Mouse (Mus musculus) heart, embryonic 10.5 days (tissue): Measurements from ENCODE around the gene Klhl36. TPM values are rescaled to one million over a fixed set of nuclear protein-coding genes. Genes with fewer than 3 reads are reported as not detected.
A peak's percentile ranks its signal among the peaks of the same experiment; 100 is the strongest.

Experiments used
- DNase-seq: peaks from one replicate; pipeline ENCODE4 v3.0.0-alpha.2; 2017; ENCODE audit warnings: low spot score
- H3K27ac ChIP-seq: fragments of 300-500 bp; sonication (generic); 2 replicates; pipeline ENCODE4 v1.5.1; 2016; ENCODE audit warnings: mild to moderate bottlenecking
- H3K27me3 ChIP-seq: fragments of 300-500 bp; sonication (generic); 2 replicates; pipeline ENCODE4 v1.6.1; 2016; ENCODE audit warnings: mild to moderate bottlenecking; ENCODE audit not compliant: poor library complexity, insufficient read depth, severe bottlenecking
- H3K36me3 ChIP-seq: fragments of 300-500 bp; sonication (generic); 2 replicates; pipeline ENCODE4 v1.6.1; 2016; ENCODE audit warnings: mild to moderate bottlenecking, moderate library complexity
- H3K4me1 ChIP-seq: fragments of 300-500 bp; sonication (generic); 2 replicates; pipeline ENCODE4 v1.6.1; 2016; ENCODE audit warnings: mild to moderate bottlenecking
- H3K4me3 ChIP-seq: fragments of 300-500 bp; sonication (generic); 2 replicates; pipeline ENCODE4 v1.5.1; 2016; ENCODE audit warnings: mild to moderate bottlenecking, moderate library complexity
- H3K9me3 ChIP-seq: fragments of 300-500 bp; sonication (generic); 2 replicates; pipeline ENCODE4 v1.6.1; 2016; ENCODE audit warnings: mild to moderate bottlenecking, moderate library complexity
- WGBS: fragments of 180-500 bp; shearing (Covaris S2); methylation state at CpG from one replicate; pipeline ENCODE4 v1.1.7; 2016; 5-methylcytosine and 5-hydroxymethylcytosine counted together
- polyA plus RNA-seq: library from polyadenylated mRNA; unstranded; fragments of >200 nt; fragmentation: Nextera tagmentation; extraction: Ambion mirVana; gene quantifications from 2 replicates; pipeline ENCODE4 v1.2.1, GENCODE M21; 2016

Gene Klhl36
- polyA plus RNA-seq, 1 experiment from 2014 or later, result 9.6 TPM

DNA sequence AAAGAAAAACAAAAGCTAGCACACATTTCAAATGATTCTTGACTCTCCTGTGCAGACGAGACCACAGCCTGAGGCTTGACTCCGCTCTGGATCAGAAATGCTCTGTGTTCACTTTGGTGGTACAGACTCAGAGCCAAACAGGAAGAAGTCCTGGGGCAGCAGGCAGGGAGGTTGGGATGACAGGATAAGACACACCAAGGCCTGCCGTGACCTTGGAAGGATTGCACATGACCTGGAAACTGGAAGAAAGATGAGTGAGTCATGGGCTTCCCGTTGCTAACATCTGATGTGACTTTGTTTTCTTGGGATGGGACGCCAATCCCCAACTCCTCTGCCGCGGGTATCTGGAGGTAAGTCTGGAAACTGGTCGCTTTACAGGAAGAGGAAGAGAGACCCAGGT, 39.9 kb downstream of the Klhl36 start:
- no peak for DNase-seq
- 65% methylated on average over 8 of the region's 8 CpGs for WGBS
- Histone ChIP-seq H3K27me3 (peaks cover 26% of the 10 kb centered on the region), H3K36me3 (no peaks in the 10 kb centered on the region), H3K27ac (peak overlapping the region; percentile 13; the same call in 1 of the 2 replicates), H3K4me1 (peaks cover 32% of the 10 kb centered on the region), H3K9me3 (no peaks in the 10 kb centered on the region), H3K4me3 (no peak overlapping the region)

DNA sequence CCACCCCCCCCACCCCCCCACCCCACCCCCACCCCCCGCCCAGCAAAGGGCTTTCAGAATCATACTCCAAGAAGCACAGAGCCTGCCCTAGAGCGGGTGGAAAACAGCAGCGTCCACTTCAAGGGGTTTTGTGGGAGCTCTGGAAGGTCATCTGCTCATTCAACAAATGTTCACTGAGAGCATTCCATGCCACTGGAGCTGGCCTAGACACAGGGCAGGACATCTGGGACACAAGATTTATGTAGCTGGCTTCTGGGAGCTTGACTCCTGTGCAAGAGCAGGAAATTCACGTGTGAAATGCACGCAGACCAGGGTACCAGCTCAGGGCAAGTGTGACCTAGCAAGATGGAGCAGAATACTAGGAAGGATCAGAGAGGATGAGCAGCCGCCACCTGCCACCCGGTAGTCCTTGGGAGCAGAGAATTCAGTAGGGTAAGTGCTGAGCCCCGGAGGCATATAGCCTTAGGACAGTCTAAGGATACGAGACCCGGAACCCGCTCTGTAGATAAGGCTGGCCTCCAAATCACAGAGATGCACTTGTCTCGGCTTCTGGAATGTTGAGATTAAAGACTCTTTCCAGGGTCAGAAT, 42.4 kb downstream of the Klhl36 start:
- Histone ChIP-seq H3K27ac (no peak overlapping the region), H3K27me3 (peaks cover 2% of the 10 kb centered on the region; the same call in 1 of the 2 replicates), H3K4me3 (no peak overlapping the region), H3K4me1 (peaks cover 22% of the 10 kb centered on the region), H3K36me3 (no peaks in the 10 kb centered on the region), H3K9me3 (no peaks in the 10 kb centered on the region)
- no peak for DNase-seq
- 29% methylated on average over 12 of the region's 12 CpGs for WGBS

GRCm38 (mm10) chr8:119909944-119910546, 48.0 kb downstream of the Klhl36 start, which contains the start of gene Usp10:
Gene Usp10, plus strand, starts transcription at chr8:119910360.
- H3K4me3 ChIP-seq, result peak within 1 kb of the TSS; percentile 91
- 27% methylated on average over 13 of the region's 13 CpGs for WGBS
- H3K9me3 ChIP-seq, result no peaks in the 10 kb centered on the region
- H3K27me3 ChIP-seq, result no peaks in the 10 kb centered on the region; the same call in none of the 2 replicates
- H3K4me1 ChIP-seq, result peaks cover 41% of the 10 kb centered on the region
- peak within 1 kb of the TSS; percentile 99 for H3K27ac ChIP-seq
- DNase-seq, result no peak
- H3K36me3 ChIP-seq, result no peaks in the 10 kb centered on the region; the same call in 1 of the 2 replicates

DNA sequence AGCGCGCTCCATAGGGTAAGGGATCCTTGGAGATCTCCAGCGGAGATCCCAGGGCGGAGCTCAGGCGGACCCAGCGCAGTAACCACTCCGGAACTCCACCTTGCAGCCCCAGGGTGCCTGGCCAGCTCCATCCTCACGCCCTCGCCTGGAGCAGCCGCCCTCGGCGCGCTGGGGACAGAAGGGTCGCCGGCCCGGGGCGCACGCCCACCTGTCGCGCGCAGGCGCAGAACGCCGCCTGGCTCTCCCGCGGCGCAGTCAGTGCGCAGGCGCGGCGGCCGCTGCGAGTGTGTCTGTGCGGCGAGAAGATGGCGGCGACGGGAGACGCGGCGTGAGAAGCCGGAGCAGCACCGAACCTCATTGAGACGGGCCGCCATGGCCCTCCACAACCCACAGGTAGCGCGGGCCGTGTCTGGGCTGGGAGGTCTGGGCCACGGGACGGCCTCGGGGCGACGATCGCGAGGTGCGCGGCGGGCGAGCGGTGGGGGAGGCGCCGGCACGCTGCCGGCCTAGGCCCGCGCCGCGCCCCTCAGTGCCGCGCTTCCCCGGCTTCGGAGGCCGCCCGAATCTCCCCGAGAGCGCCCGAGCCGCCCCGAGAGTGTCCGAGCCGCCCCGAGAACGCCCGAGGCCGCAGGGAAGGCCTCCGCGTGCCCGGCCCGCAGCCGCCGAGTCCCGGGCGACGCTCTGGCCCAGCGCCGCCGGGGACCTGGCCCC, 48.6 kb downstream of the Klhl36 start, which contains the start of gene Gm20388:
Gene Gm20388, plus strand, starts transcription at position 295 of the 711 bp plus-strand sequence.
- Histone ChIP-seq H3K27ac (peak within 1 kb of the TSS; percentile 99), H3K9me3 (no peaks in the 10 kb centered on the region), H3K27me3 (no peaks in the 10 kb centered on the region; the same call in none of the 2 replicates), H3K4me3 (peak within 1 kb of the TSS; percentile 91), H3K36me3 (no peaks in the 10 kb centered on the region; the same call in 1 of the 2 replicates), H3K4me1 (peaks cover 47% of the 10 kb centered on the region)
- DNase-seq, result peak; percentile 95
- under 1% methylated on average over 95 of the region's 97 CpGs for WGBS

GRCm38 (mm10) chr8:119911258-119911962, 49.3 kb downstream of the Klhl36 start:
- no peaks in the 10 kb centered on the region for H3K9me3 ChIP-seq
- peak overlapping the region; percentile 99 for H3K27ac ChIP-seq
- H3K27me3 ChIP-seq, result no peaks in the 10 kb centered on the region; the same call in none of the 2 replicates
- DNase-seq, result no peak
- H3K36me3 ChIP-seq, result no peaks in the 10 kb centered on the region; the same call in 1 of the 2 replicates
- WGBS, result under 1% methylated on average over 30 of the region's 30 CpGs
- peak overlapping the region; percentile 91 for H3K4me3 ChIP-seq
- H3K4me1 ChIP-seq, result peaks cover 54% of the 10 kb centered on the region

DNA sequence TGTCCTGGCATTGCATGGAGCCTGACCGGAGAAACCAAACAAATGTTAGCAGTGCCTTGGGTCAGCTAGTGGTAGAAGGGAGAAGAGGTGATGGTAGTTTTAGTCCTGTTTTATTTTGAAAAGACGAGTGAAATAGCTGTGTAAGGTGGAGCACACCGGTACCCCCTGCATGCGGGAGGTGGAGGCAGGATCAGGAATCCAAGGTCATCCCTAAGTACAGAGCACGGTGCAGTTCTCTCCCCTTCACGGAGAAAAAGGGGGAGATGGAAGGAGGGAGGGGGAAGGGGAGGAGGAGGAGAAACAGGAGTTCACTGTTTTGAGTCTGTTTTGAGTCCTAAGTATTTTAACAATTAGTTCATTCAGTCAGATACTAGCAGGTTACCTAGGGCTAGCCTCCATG, 50.6 kb downstream of the Klhl36 start:
- 49% methylated on average over 6 of the region's 6 CpGs for WGBS
- H3K36me3 ChIP-seq, result peaks cover under 1% of the 10 kb centered on the region; the same call in 1 of the 2 replicates
- peaks cover 66% of the 10 kb centered on the region for H3K4me1 ChIP-seq
- no peaks in the 10 kb centered on the region for H3K9me3 ChIP-seq
- no peak for DNase-seq
- H3K27ac ChIP-seq, result no peak overlapping the region
- peak overlapping the region; percentile 91 for H3K4me3 ChIP-seq
- H3K27me3 ChIP-seq, result no peaks in the 10 kb centered on the region; the same call in none of the 2 replicates

DNA sequence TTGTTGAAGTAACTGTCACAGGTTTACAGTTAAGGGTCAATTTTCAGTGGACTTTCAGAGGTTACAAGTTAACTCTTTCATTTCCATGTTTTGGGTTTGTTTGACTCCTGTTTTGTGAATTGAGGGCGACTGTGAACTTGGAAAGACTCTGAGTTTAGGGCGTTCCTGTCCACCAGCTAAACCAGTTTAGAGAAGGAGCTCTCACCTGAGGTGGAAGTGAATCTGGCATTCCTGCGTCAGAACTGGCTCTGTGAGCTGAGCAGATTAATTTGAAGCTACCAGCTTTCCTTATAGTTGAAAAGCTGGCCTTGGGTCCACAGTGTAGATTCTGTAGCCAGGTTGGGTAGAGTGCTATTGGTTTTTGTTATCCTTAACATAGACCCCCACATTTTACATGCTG, 51.1 kb downstream of the Klhl36 start:
- 72% methylated on average over 3 of the region's 3 CpGs for WGBS
- Histone ChIP-seq H3K9me3 (no peaks in the 10 kb centered on the region), H3K4me3 (peak overlapping the region; percentile 91; the same call in 1 of the 2 replicates), H3K36me3 (peaks cover 5% of the 10 kb centered on the region), H3K4me1 (peaks cover 72% of the 10 kb centered on the region), H3K27me3 (no peaks in the 10 kb centered on the region; the same call in 1 of the 2 replicates), H3K27ac (no peak overlapping the region)
- DNase-seq, result no peak

DNA sequence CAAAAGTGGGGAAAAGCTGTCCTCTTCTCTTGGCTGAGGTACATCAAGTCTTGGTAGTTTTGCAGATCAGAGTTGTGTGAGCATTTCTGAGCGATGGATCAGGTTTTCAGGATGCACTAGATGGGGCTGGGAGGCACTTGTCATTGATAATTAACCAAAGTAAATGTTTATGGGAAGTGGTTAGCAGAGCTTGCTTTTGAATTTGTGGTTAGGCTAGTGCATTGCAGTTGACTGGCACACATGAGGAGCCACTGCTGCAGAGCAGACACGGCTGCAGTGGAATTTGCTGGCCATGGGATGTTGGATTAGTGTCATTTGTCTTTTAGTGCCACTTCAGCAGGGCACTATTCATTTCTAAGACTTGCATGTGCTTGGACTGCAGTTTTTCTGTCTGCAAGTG, 52.1 kb downstream of the Klhl36 start:
- peaks cover 76% of the 10 kb centered on the region for H3K4me1 ChIP-seq
- 64% methylated on average over 2 of the region's 2 CpGs for WGBS
- no peaks in the 10 kb centered on the region; the same call in 1 of the 2 replicates for H3K27me3 ChIP-seq

GRCm38 (mm10) chr8:119915298-119915697, 53.2 kb downstream of the Klhl36 start:
- Histone ChIP-seq H3K27ac (no peak overlapping the region), H3K4me1 (peaks cover 73% of the 10 kb centered on the region), H3K9me3 (no peaks in the 10 kb centered on the region), H3K4me3 (no peak overlapping the region), H3K36me3 (peaks cover 20% of the 10 kb centered on the region), H3K27me3 (no peaks in the 10 kb centered on the region)
- DNase-seq, result no peak
- WGBS, result 81% methylated on average over 4 of the region's 4 CpGs

More for the DNA sequence above, 52.1 kb downstream of the Klhl36 start:
- DNase-seq, result no peak
- Histone ChIP-seq H3K27ac (no peak overlapping the region), H3K36me3 (peaks cover 14% of the 10 kb centered on the region), H3K4me3 (no peak overlapping the region), H3K9me3 (no peaks in the 10 kb centered on the region)

GRCm38 (mm10) chr8:119916237-119916892, 54.3 kb downstream of the Klhl36 start:
- H3K4me3 ChIP-seq, result no peak overlapping the region
- 59% methylated on average over 16 of the region's 16 CpGs for WGBS

DNA sequence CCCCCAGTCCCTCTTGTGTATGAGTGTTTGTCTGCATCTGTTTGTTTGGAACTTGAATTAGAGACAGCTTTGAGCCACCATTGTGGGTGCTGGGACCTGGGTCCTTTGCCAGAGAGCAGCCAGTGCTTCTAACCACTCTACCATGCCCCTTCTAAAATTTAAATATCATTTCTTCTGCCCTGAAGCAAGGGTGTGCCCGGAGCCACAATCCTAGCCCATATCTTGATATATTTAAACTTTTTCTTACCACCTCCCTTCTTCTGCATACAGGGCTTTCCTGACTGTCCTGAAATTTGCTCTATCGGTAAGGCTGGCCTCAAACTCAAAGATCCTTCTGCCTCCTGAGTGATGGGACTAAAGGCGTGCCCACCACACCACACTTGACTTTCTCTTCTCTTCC, 55.3 kb downstream of the Klhl36 start:
- H3K36me3 ChIP-seq, result peaks cover 23% of the 10 kb centered on the region
- no peak for DNase-seq
- H3K4me3 ChIP-seq, result no peak overlapping the region
- WGBS, result 77% methylated on average over 3 of the region's 3 CpGs
- peaks cover 75% of the 10 kb centered on the region for H3K4me1 ChIP-seq
- H3K9me3 ChIP-seq, result no peaks in the 10 kb centered on the region
- H3K27me3 ChIP-seq, result no peaks in the 10 kb centered on the region
- H3K27ac ChIP-seq, result peak overlapping the region; percentile 67

More at GRCm38 (mm10) chr8:119916237-119916892, 54.3 kb downstream of the Klhl36 start:
- Histone ChIP-seq H3K4me1 (peaks cover 77% of the 10 kb centered on the region), H3K9me3 (no peaks in the 10 kb centered on the region), H3K27ac (no peak overlapping the region), H3K27me3 (no peaks in the 10 kb centered on the region), H3K36me3 (peaks cover 23% of the 10 kb centered on the region)
- DNase-seq, result no peak

DNA sequence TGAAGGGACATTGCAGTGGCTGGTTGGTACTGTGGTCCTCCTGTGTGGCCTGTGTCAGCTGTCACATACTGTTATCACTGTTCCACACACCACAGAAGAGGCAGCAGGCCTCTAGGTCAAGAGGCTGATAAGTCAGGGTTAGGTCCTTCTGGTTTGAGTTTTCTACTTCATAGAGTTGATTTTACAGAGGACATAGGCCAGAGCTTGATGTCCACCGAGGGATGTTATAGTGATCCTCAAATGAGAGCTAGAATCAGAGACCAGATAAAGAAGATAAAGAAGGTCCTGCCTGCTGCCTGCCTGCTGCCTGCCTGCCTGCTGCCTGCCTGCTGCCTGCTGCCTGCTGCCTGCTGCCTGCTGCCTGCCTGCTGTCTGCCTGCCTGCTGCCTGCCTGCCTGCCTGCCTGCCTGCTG, 56.1 kb downstream of the Klhl36 start:
- no peaks in the 10 kb centered on the region for H3K27me3 ChIP-seq
- no peak overlapping the region for H3K4me3 ChIP-seq
- 8% methylated on average over 1 of the region's 1 CpGs for WGBS
- H3K9me3 ChIP-seq, result no peaks in the 10 kb centered on the region
- H3K27ac ChIP-seq, result no peak overlapping the region; the same call in 1 of the 2 replicates
- H3K4me1 ChIP-seq, result peaks cover 70% of the 10 kb centered on the region
- H3K36me3 ChIP-seq, result peaks cover 23% of the 10 kb centered on the region
- peak; percentile 91 for DNase-seq
